Mouse (Mus musculus): ENCODE measurements around the gene Iars2. TPM values are rescaled to one million over a fixed set of nuclear protein-coding genes. Genes with fewer than 3 reads are reported as not detected.

Gene Iars2
- total and polyA plus RNA-seq, 2 experiments: 20.8 to 25.8 TPM

GRCm38 (mm10) chr1:185248728-185249127 lies 80.5 kb downstream of the Iars2 start:
- Histone ChIP-seq H3K4me3 (ENCODE audit: insufficient read depth, low read depth, low read length) (no peak overlapping the region), H3K79me2 (ENCODE audit: control insufficient read depth, insufficient read depth, low read length) (no peaks in the 10 kb centered on the region), H3K36me3 (ENCODE audit: control insufficient read depth, insufficient read depth, low read length) (peaks cover 40% of the 10 kb centered on the region), H3K9ac (ENCODE audit: low read depth, low read length) (no peak overlapping the region), H3K27me3 (ENCODE audit: control insufficient read depth, insufficient read depth, low read length) (no peaks in the 10 kb centered on the region), H3K4me1 (ENCODE audit: control insufficient read depth, insufficient read depth, low read length) (no peaks in the 10 kb centered on the region; the same call in 1 of the 2 replicates), H3K27ac (replicated peaks; ENCODE audit: insufficient read depth, low read depth, low read length) (peak overlapping the region; percentile 45)
- WGBS: 65% methylated on average over 8 of the region's 8 CpGs
- DNase-seq (ENCODE audit: extremely low read depth, low read depth, low spot score): peak; percentile 24
- no peak for TF ChIP-seq CTCF (IDR thresholded peaks at IDR 0.05; ENCODE audit: low read depth, low read length)
- no peak for TF ChIP-seq POLR2A (IDR thresholded peaks at IDR 0.05; ENCODE audit: extremely low read depth, insufficient read depth, low read length)

- no peaks in the 10 kb centered on the region; the same call in 1 of the 2 replicates for H3K4me1 ChIP-seq (ENCODE audit: control insufficient read depth, insufficient read depth, low read length)
- TF ChIP-seq CTCF (IDR thresholded peaks at IDR 0.05; ENCODE audit: low read depth, low read length): no peak
- no peak for TF ChIP-seq POLR2A (IDR thresholded peaks at IDR 0.05; ENCODE audit: extremely low read depth, insufficient read depth, low read length)
- no peak overlapping the region for H3K27ac ChIP-seq (replicated peaks; ENCODE audit: insufficient read depth, low read depth, low read length)
- WGBS: 85% methylated on average over 20 of the region's 20 CpGs
- H3K27me3 ChIP-seq (ENCODE audit: control insufficient read depth, insufficient read depth, low read length): no peaks in the 10 kb centered on the region
- no peaks in the 10 kb centered on the region for H3K79me2 ChIP-seq (ENCODE audit: control insufficient read depth, insufficient read depth, low read length)
- DNase-seq (ENCODE audit: extremely low read depth, low read depth, low spot score): no peak
- no peak overlapping the region for H3K9ac ChIP-seq (ENCODE audit: low read depth, low read length)
- H3K36me3 ChIP-seq (ENCODE audit: control insufficient read depth, insufficient read depth, low read length): peaks cover 47% of the 10 kb centered on the region
- no peak overlapping the region for H3K4me3 ChIP-seq (ENCODE audit: insufficient read depth, low read depth, low read length)
Measured at GRCm38 (mm10) chr1:185247429-185248085, 81.6 kb downstream of the Iars2 start.

- Histone ChIP-seq H3K36me3 (ENCODE audit: control insufficient read depth, insufficient read depth, low read length) (peaks cover 42% of the 10 kb centered on the region), H3K9ac (ENCODE audit: low read depth, low read length) (no peak overlapping the region), H3K4me3 (ENCODE audit: insufficient read depth, low read depth, low read length) (no peak overlapping the region), H3K27me3 (ENCODE audit: control insufficient read depth, insufficient read depth, low read length) (no peaks in the 10 kb centered on the region), H3K27ac (replicated peaks; ENCODE audit: insufficient read depth, low read depth, low read length) (no peak overlapping the region), H3K79me2 (ENCODE audit: control insufficient read depth, insufficient read depth, low read length) (no peaks in the 10 kb centered on the region), H3K4me1 (ENCODE audit: control insufficient read depth, insufficient read depth, low read length) (no peaks in the 10 kb centered on the region; the same call in 1 of the 2 replicates)
- TF ChIP-seq POLR2A (IDR thresholded peaks at IDR 0.05; ENCODE audit: extremely low read depth, insufficient read depth, low read length) (no peak), CTCF (IDR thresholded peaks at IDR 0.05; ENCODE audit: low read depth, low read length) (no peak)
- 87% methylated on average over 7 of the region's 7 CpGs for WGBS
- DNase-seq (ENCODE audit: extremely low read depth, low read depth, low spot score): no peak
Measured at GRCm38 (mm10) chr1:185245456-185245855, 83.7 kb downstream of the Iars2 start.

GRCm38 (mm10) chr1:185243013-185243412 lies 86.2 kb downstream of the Iars2 start:
- H3K36me3 ChIP-seq (ENCODE audit: control insufficient read depth, insufficient read depth, low read length): peaks cover 46% of the 10 kb centered on the region
- no peaks in the 10 kb centered on the region for H3K4me1 ChIP-seq (ENCODE audit: control insufficient read depth, insufficient read depth, low read length)
- H3K4me3 ChIP-seq (ENCODE audit: insufficient read depth, low read depth, low read length): no peak overlapping the region
- no peak overlapping the region for H3K27ac ChIP-seq (replicated peaks; ENCODE audit: insufficient read depth, low read depth, low read length)
- no peak overlapping the region for H3K9ac ChIP-seq (ENCODE audit: low read depth, low read length)
- no peaks in the 10 kb centered on the region for H3K79me2 ChIP-seq (ENCODE audit: control insufficient read depth, insufficient read depth, low read length)
- H3K27me3 ChIP-seq (ENCODE audit: control insufficient read depth, insufficient read depth, low read length): no peaks in the 10 kb centered on the region
- TF ChIP-seq POLR2A (IDR thresholded peaks at IDR 0.05; ENCODE audit: extremely low read depth, insufficient read depth, low read length) (no peak), CTCF (IDR thresholded peaks at IDR 0.05; ENCODE audit: low read depth, low read length) (no peak)
- DNase-seq (ENCODE audit: extremely low read depth, low read depth, low spot score): no peak
- WGBS: 93% methylated on average over 8 of the region's 8 CpGs

- Histone ChIP-seq H3K4me1 (ENCODE audit: control insufficient read depth, insufficient read depth, low read length) (no peaks in the 10 kb centered on the region), H3K27ac (replicated peaks; ENCODE audit: insufficient read depth, low read depth, low read length) (no peak overlapping the region), H3K79me2 (ENCODE audit: control insufficient read depth, insufficient read depth, low read length) (no peaks in the 10 kb centered on the region; the same call in 1 of the 2 replicates), H3K9ac (ENCODE audit: low read depth, low read length) (no peak overlapping the region), H3K27me3 (ENCODE audit: control insufficient read depth, insufficient read depth, low read length) (no peaks in the 10 kb centered on the region), H3K36me3 (ENCODE audit: control insufficient read depth, insufficient read depth, low read length) (peaks cover 40% of the 10 kb centered on the region), H3K4me3 (ENCODE audit: insufficient read depth, low read depth, low read length) (no peak overlapping the region)
- TF ChIP-seq CTCF (IDR thresholded peaks at IDR 0.05; ENCODE audit: low read depth, low read length) (peak; percentile 22; the same call in 1 of the 2 replicates), POLR2A (IDR thresholded peaks at IDR 0.05; ENCODE audit: extremely low read depth, insufficient read depth, low read length) (no peak)
- peak; percentile 37 for DNase-seq (ENCODE audit: extremely low read depth, low read depth, low spot score)
- WGBS: 76% methylated on average over 4 of the region's 4 CpGs
Measured at GRCm38 (mm10) chr1:185236530-185236929, 92.7 kb downstream of the Iars2 start.

- 92% methylated on average over 5 of the region's 5 CpGs for WGBS
- Histone ChIP-seq H3K4me3 (ENCODE audit: insufficient read depth, low read depth, low read length) (no peak overlapping the region), H3K36me3 (ENCODE audit: control insufficient read depth, insufficient read depth, low read length) (peaks cover 36% of the 10 kb centered on the region), H3K4me1 (ENCODE audit: control insufficient read depth, insufficient read depth, low read length) (no peaks in the 10 kb centered on the region), H3K79me2 (ENCODE audit: control insufficient read depth, insufficient read depth, low read length) (no peaks in the 10 kb centered on the region; the same call in 1 of the 2 replicates), H3K27me3 (ENCODE audit: control insufficient read depth, insufficient read depth, low read length) (no peaks in the 10 kb centered on the region), H3K9ac (ENCODE audit: low read depth, low read length) (no peak overlapping the region), H3K27ac (replicated peaks; ENCODE audit: insufficient read depth, low read depth, low read length) (no peak overlapping the region)
- TF ChIP-seq CTCF (IDR thresholded peaks at IDR 0.05; ENCODE audit: low read depth, low read length): no peak
- no peak for TF ChIP-seq POLR2A (IDR thresholded peaks at IDR 0.05; ENCODE audit: extremely low read depth, insufficient read depth, low read length)
- no peak for DNase-seq (ENCODE audit: extremely low read depth, low read depth, low spot score)
Measured at GRCm38 (mm10) chr1:185235837-185236236, 93.4 kb downstream of the Iars2 start.

Other genes starting within 250 kb of the Iars2 start
- 12.4 and 14.0 TPM in 2 replicates for gene Rab3gap2, start 125.3 kb downstream of the Iars2 start, total RNA-seq (2014; rRNA removed)
- gene Rab3gap2, start 125.3 kb downstream of the Iars2 start, polyA plus RNA-seq (2012; rRNA removed): 6.8 and 9.3 TPM in 2 replicates
- gene Bpnt1, start 2.8 kb upstream of the Iars2 start, total RNA-seq (2014; rRNA removed): 80.5 and 81.5 TPM in 2 replicates
- 86.5 and 99.0 TPM in 2 replicates for gene Bpnt1, start 2.8 kb upstream of the Iars2 start, polyA plus RNA-seq (2012; rRNA removed)
- gene Eprs, start 33.6 kb upstream of the Iars2 start, total RNA-seq (2014; rRNA removed): 88.9 and 100 TPM in 2 replicates
- gene Eprs, start 33.6 kb upstream of the Iars2 start, polyA plus RNA-seq (2012; rRNA removed): 10.8 and 11.2 TPM in 2 replicates
- gene Slc30a10, start 125.5 kb upstream of the Iars2 start, total RNA-seq (2014; rRNA removed): 7.6 and 9.2 TPM in 2 replicates
- 23.5 and 26.6 TPM in 2 replicates for gene Slc30a10, start 125.5 kb upstream of the Iars2 start, polyA plus RNA-seq (2012; rRNA removed)